Mouse (Mus musculus): ENCODE data around the gene Babam2.

Babam2 gene

DNA sequence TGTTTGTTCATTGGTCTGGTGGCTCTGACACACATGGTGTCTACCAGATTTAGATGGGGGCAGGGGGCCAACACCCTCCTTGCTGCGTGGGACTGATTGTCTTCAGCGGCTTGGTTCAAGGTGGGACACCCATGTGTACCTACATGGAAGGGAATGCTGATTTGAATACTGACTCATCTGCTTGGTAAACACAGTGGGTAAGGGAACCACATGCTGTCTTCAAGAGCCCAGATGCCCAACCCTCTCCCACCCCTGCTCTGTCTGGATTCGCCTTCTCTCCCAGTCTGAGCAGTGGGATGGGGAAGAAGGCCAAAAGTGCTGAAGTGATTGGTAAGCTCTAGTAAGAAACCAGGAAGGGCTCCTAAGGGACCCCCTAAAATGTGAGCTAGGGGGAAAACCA is 373.3 kb downstream of the Babam2 start:
- no peak for DNase-seq (ENCODE audit: low read depth in 1 of 2, low spot score in 2 of 2)

DNA sequence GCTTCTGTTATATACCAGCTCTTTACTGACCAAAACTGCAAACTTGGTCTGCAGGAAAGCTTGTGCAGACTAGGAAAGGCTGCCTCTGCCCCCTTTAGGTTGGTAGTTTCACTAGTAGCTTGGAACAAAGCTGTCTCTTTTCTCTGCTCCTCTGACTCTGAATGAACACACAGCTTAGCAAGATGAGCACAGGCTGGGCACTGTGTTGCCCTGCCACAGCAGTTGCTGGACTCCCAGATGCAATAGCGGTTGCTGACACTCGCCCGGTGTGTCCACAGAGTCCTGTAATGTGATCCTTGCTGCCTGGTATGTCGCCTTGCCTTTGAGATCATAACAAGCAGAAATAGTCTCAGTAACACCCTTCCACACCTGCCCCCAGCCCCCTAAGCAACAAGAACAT is 373.8 kb downstream of the Babam2 start:
- DNase-seq (ENCODE audit: low read depth in 1 of 2, low spot score in 2 of 2): no peak

DNA sequence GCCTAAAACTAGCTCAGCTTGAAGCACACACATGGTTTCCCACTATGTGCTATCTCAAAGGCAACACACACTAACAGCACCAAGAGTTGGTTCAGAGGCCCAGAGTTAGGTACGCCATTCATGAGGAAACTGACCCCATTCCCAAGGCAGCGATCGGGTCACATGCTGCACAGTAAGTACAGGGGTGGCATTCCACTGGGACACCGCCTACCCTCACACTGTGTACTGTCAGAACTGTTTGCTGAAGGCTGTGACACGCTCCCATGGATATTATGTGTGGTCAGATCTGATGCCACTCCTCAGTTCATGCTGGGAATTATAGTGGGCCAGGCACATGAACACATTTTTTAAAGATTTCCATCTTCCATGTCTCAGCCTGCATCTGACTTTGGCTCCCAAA is 374.3 kb downstream of the Babam2 start:
- no peak for DNase-seq (ENCODE audit: low read depth in 1 of 2, low spot score in 2 of 2)

DNA sequence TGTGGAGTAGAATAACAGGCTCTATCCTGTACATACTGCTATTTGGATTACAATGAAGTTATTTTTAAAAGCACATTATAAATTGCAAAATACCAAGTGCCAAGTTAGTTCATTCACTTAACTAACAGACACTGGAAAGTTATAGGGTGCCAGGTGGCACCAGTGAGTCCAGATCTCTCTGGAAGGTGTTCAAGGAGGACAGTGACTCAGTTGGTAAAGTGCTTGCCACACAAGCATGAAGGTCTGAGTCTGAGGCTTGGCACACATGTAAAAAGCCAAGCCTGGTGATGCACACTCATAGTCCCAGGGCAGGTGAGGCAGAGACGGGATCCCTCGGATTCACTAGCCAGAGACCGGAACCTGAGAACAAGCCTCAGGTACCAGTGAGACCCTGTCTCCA is 375.4 kb downstream of the Babam2 start:
- no peak for DNase-seq (ENCODE audit: low read depth in 1 of 2, low spot score in 2 of 2)

DNA sequence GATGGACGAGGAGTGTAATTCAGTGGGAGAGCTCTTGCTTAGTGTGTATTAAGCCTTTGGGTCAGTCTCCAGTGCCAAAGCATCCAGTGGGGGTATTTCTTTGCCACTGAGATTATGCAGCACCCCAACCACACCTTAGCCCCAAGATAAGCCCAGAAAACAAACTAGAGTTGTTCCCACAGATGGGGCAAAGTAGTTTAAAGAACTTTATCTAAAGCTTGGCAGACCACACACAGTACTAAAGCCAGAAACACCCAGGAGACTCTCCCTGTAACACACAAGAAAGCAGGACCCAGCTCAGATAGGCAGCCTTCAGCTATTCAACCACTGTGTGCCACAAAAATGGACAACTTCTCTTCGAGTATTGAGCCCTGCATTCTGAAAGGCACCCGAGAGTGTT is 376.6 kb downstream of the Babam2 start:
- DNase-seq (ENCODE audit: low read depth in 1 of 2, low spot score in 2 of 2): no peak

DNA sequence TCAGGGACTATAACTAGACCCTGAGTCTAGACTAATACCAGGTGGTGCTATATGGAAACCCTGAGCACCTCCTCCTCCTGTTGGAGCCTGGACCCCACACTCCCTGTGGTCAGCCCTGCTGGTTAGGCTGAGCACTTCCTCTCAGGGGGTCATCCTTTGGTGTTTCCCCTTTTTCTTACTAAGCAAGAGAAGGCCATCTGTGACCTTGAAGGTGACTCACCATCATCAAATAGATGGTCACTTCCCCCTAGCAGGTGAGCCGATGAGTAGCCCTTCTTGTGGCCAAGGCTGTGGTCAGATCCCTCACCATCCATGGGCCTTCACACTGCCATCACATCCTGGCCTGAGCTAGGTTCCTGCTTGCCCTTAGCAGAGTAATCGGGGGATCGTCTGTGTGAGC is 379.7 kb downstream of the Babam2 start:
- no peak for DNase-seq (ENCODE audit: low read depth in 1 of 2, low spot score in 2 of 2)

DNA sequence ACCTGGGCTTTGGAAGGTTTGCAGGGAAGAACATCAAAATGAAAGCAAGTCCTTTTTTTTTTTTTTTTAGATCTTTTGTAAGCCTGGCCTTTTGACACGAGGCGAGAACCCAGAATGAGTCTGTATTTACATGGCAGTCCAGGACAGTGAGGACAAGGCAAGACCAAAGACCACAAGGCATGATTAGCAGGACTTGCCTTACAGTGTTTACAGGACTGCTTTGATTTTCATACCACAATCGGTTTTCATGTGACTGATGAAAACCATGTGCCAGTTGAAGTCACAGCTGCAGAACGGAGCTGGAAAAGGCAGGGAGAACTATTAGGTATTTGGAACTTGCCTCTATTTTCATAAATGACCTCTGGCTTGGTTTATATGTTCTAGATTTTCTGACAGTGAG is 381.5 kb downstream of the Babam2 start:
- DNase-seq (ENCODE audit: low read depth in 1 of 2, low spot score in 2 of 2): no peak

DNA sequence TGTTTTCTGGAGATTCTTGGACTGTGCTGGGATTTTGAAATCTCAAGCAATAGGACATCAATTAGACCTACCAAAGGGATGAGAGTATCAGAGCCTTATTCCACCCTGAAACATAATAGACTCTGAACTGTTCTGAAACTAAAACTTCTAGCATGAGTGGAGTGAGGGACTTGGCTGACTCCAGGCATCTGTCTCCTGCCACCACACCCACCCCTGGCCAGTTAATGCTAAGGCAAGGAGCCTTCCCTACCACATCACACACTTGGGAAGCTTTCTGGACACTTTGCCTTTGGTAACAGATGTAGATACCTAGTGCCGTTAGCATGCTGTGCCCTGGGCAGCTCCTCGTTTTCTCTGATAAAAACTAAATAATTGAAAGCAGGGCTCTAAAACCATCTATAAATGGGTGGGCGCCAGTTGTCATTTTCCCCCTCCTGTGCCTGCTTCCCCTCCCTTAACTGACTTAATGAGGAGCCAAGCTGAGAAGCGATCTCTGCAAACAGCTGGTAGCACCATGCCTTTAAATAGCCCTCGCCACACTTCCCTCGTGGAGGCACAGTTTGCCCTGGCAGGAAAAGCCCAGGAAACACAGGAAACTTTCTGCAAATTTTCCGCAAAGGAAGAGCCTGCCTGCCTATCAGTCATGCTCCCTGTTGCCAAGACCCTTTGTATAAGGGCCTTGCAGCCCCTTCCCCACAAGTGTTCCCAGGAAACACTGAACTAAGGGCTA is 383.2 kb downstream of the Babam2 start:
- no peak for DNase-seq (ENCODE audit: low read depth in 1 of 2, low spot score in 2 of 2)

DNA sequence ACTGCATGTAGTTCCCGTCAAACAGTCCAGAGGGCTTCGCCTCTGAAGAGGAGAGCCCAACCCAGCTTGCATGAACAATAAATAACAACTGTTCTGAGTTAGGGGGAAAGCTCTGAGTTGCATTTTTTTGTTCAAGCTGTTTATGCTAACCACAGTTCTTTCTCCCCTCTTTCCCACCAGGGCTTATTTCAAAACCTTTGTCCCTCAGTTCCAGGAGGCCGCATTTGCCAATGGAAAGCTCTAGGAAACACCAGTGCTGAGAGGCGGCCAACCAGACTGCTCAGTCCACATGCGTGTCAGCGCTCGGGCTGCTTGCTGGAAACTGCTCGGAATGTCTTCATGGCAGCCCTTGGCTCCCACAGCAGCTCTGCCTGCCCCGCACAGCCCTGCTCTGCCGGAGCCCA is 386.9 kb downstream of the Babam2 start:
- no peak for DNase-seq (ENCODE audit: low read depth in 1 of 2, low spot score in 2 of 2)

DNA sequence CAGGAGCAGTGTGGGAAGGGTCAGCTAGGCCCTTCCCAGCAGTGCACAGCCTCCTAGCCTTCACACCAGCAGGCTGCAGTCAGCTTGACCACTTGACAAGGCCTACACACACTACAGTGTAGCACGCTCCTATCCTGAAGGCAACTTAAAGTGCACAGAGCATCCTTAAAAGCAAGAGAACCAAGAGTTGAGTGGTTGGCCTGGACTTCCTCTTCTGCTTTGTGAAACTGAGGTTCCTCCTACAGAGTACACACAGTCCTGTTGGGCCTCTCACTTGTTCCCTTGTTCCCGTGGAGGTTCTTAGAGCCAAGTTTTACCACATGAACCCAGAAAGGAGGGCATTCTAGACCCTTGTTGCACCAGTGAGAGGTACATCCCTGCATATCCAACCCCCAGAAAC is 388.1 kb downstream of the Babam2 start:
- DNase-seq (ENCODE audit: low read depth in 1 of 2, low spot score in 2 of 2): peak in 1 of 2 experiments; percentile 20

DNA sequence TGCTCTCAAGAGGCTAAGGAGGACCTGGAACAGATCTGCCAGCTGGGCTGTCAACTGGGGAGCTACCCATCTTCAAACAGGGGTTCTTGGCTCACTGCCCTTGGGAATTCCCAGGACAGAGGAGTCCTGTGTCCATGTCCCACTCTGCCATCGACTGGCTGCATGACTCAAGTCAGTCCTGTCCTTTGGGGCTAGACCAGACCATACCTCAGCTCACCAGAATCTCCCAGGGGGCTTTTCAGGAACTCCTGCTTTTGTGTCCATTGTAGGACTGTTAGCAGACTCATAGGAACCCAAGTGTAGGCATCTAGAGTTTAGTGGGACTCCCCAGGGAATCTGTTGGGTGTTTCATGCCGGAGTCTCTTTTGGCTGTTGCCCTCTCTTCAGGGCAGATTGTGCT is 388.5 kb downstream of the Babam2 start:
- DNase-seq (ENCODE audit: low read depth in 1 of 2, low spot score in 2 of 2): no peak

DNA sequence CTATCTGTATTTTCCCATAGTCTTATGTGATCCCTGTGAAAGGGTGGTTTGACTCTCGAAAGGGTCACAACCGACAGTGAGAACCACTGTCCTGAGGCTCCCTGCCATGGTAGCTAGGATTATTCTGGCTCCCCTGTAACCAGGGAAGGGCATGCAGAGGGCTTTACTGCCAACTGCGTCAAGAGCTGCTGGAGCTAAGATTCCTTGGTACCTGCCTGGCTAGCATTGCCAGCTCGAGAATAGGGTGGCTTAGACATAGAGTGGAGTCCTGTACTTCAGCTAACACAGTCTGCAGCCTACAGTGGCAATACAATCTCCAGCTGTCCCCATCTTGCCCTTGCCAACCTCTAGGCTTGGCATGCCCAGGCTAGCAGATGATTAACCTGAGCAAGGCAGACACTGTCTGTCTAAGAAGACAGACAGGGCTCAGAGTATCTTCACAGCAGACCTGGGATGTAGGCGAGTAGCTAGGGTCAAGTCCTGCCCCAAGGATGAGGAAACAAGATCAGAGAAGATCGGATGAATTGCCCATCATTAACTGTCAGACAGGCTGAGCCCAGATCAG is 389.1 kb downstream of the Babam2 start:
- no peak for DNase-seq (ENCODE audit: low read depth in 1 of 2, low spot score in 2 of 2)

DNA sequence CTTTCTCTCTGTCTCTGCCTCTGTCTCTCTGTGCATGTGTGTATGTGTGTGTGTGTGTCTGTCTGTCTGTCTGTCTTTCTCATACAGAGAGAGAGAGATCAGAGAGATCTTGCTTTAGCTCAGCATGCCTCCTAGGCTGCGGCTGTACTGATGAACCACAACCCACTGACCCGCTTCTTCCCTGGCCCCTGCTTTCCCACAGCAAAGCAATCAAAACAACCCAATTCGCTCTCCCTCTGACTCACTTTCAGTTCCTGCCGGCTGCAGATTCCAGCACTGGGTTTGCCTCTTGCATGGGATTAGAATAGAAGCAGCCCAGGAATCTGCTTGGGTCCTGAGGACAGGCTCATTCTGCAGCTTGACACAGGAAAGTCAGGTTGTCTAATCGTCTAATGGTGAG is 392.0 kb downstream of the Babam2 start:
- no peak for DNase-seq (ENCODE audit: low read depth in 1 of 2, low spot score in 2 of 2)

DNA sequence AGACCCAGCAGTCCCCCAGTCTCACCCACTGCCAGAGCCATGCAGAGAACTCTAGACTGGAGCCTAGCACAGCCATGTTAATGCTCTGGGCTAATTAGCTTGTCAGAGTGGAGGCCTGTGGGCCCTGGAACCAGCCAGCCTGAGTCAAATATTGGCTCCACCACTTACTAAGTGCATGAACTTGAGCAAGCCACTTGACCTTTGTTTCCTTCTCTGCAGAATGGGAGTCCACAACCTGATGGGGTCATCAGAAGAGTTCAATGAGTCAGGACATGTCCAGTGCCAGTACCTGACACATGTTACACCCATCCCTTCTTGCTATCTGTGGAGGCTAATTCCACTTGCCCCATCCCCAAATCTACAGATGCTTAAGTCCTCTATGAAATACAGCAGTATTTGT is 394.8 kb downstream of the Babam2 start:
- no peak for DNase-seq (ENCODE audit: low read depth in 1 of 2, low spot score in 2 of 2)

DNA sequence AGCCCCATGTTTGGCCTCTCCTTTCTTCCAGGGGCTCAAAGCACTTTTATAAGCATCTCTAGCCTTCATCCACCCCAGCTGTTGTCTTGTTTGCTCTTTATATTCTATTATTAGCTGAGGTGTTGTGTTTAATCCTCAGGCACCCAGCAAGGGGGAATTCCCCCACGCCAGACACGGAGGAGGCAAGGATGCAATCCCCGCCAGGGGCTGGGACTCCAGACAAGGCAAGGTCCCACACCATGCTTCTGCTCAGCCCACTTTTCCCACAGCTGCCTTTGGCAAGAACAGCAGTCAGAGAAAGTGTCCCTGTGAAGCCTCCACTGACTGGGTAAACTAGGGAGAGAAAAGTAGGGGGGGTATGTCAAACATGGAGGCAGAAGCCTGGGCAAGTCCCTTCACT is 401.2 kb downstream of the Babam2 start:
- no peak for DNase-seq (ENCODE audit: low read depth in 1 of 2, low spot score in 2 of 2)

DNA sequence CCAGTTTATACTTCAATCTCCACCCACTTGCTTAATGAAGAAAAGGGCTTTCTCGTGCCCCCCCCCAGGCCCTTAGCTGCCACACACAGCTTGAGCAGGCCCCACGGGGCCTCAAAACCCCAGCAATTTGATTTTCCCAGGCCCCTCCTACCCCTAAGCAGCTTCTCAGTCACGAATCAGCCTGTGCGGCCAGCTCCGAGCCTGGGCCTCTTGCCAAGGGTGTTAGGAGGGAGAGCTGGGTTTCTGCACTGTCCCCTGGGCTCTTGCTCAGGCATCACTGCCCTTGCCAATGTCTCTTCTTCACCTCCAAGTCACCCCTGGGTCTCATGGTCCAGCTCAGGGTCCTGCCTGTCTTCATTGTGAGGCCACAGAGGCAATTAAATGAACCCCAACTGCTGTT is 405.0 kb downstream of the Babam2 start:
- no peak for DNase-seq (ENCODE audit: low read depth in 1 of 2, low spot score in 2 of 2)

DNA sequence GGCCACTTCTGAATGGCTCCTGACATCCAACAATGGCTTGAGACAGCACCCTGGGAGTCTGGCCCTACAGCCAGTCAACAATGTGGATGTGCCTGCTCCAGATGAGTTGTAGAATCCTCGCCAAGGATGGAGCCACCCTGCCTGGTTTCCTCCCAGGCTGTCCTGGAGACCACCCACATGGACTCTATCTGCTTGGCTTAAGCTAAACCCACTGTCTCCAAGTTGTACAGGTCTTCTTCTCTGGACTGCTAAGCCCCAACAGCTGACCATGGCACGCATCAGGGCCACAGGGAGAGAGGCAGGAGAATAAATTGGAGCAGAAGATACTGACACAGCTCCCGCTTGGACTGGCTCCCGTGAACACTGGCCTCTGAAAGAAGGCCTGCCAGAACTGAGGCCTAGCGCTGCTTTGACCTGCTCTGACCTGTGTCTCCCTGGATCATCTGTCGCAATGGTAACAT is 405.5 kb downstream of the Babam2 start:
- no peak for DNase-seq (ENCODE audit: low read depth in 1 of 2, low spot score in 2 of 2)

DNA sequence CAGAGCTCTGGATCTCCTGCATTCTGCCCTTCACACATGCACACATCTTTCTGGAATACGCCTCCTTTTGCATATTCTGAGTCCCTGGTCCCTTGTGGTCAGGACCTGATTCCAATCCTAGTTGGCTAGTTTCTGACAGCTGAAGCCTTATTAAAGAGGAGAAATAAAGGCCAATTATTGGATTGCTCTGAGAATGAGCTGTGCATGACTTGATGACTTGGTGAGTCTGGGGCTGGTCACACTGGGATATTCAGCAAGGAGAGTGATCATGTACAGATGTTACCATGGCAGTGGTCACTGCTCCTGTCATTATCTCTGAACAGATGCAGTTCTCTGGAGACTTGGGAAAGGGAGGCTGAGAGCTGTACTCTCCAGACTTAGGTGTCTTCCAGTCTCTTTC is 406.1 kb downstream of the Babam2 start:
- no peak for DNase-seq (ENCODE audit: low read depth in 1 of 2, low spot score in 2 of 2)

DNA sequence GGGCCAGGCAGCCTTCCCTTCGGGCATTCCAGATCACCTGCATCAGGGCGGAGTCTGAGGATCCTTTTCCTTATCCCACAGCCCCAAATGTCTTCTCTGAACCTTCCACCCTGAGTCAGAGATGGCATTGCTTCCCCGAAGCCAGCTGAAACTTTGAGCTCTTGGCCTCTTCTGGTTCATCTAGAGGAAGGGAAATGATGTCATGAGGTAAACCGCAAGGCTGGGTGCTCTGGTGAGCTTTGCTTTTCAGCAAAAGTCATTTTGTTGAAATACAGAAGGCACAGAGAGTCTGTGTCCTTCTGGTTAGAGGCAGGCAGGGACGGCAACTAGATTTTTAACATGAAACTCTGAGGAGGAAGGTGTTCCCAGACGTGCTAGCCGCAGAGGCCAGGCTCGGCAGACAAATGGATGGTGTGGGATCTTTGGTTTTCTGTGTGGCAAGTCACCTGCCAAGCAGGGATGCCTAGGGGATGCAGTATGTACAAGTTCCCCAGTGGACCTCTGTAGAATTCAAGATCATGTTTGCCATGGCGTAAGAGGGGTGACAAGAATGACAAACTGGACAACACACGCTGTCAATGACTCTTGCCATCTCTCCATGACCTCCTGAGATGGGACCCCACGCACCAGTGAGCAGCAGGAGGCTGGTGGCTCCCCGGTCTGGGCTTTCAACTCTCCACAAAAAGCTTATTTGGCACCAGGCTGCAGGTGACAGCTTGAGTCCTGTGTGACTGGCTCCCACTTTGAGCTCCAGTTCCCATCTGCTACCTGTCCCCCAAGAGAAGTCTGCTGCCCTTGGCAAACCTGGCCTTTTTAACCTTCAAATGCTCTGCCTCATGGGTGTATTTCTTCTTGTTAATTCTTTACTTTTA is 406.9 kb downstream of the Babam2 start:
- DNase-seq (ENCODE audit: low read depth in 1 of 2, low spot score in 2 of 2): peak in 1 of 2 experiments; percentile 24

DNA sequence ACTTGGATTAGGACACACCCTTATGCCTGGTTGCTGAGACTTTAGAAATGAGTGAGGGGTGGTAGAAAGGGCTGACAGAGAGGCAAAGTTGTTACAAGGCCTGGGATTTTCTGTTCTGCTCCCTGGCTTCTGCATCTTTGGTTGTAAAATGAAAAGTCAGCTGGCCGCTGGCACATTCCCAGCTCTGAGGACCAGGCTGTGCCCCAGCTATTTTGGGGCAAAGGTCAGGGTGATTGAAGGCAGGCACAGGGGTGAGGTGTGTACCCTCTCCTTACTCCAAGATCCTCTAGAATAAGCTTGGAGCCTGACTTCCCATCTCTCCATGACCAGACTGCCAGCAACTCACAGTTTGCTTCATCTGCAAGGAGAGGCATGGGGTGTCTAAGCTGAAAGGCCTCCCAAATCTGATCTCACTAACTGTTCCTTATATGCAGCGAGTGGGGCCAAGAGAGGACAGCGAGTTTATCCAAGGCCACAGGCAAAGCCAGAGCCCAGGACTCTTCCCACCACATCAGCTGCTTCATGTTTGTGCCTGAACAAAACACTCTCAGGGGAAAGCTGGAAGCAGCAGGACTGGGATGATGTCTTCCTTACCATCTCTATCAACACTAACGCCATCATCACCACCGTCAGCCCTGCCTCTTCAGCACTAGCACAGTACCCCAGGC is 409.1 kb downstream of the Babam2 start:
- no peak for DNase-seq (ENCODE audit: low read depth in 1 of 2, low spot score in 2 of 2)

DNA sequence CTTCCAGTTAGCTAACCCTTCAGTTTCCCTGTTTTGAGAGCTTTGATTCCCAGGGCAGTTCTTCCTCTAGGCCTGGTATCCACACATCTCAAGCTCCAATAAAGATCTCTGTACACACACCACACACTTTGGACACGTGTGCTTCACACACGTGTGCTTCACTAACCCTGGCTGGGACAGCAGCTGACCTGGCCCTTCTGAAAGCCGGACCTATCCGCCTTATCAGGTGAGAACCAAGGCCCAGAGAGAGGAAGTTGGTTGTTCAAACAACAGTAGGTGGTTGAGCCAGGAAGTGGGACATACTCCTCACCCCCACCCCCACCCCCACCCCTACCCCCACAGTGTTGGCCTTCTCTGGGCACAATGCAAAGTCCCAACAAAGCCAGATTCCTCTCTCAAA is 413.2 kb downstream of the Babam2 start:
- DNase-seq (ENCODE audit: low read depth in 1 of 2, low spot score in 2 of 2): no peak

Data from monocyte, adult 2 months (primary cell).